Mouse (Mus musculus) WW6 (cell line): ENCODE measurements around the gene Spats2l.

Experiments used
- DNase-seq: peaks from one replicate; pipeline ENCODE4 v3.0.0-alpha.2; 2013; ENCODE audit warnings: low read depth, low spot score

The Spats2l gene

DNA sequence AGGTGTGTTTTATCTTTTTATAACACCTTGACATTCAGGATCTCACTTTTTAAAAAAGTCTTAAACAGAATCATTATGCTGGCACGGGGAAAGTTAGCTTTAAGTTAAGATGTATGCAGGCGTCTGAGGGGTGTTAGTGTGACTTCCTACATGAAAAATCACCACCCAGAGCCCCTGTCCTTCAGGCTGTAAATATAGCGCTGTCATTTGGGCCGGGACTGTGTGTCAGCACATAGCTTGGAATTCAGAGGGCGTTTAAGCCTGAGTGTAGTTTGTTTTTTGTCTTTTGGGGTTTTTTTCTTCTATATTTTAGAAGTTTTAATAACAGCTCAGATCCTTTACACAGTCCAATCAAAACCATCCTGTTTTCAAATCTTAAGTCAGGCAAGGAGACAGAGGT, 115.8 kb downstream of the Spats2l start:
- no peak for DNase-seq

DNA sequence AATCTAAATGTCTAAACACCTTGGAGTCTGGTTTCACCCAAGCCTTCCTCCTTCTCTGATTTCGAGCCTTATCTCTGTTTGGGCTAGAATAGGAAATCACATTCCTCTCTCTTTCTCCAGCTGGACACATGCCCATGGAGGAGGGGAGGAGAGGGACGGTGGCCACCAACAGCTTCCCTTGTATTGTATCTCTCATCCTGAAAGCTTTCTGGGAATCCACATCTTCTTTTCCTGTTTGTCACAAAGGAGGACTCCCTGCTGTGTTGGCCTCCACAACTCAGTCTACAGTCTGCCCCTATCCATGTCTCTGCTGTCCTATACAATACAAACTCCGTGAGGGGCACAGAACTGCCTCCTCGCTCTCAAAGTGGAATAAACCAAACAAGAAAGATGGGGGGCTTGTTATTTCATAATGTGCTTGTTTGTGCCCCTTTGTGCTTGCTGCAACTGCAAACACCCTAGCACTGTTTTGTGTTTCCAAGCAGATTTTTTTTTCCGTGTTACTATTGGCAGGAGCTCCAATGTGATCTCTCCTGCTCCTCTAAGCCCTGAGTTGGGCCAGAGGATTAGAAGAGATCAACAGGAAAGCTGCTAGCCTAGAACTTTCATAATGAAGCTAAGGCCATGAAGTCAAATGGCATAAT, 116.4 kb downstream of the Spats2l start:
- no peak for DNase-seq

DNA sequence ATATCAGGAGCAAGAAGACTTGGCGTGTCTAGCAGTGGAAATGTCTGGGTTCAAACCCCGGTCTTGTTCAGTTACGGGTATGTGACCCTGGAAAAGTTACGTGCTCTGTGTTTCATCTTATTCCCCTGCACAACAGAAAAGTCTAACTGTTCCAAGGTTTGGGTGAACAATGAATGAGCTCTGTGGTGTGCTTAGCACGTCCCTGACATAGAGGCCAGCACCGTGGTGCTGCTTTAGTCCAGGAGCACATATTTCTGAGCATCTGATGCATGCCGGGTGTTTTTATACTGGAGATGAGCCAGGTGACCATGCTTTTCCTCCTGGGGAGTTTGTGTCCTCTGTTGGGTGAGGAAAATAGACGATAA, 116.9 kb downstream of the Spats2l start:
- DNase-seq: no peak

DNA sequence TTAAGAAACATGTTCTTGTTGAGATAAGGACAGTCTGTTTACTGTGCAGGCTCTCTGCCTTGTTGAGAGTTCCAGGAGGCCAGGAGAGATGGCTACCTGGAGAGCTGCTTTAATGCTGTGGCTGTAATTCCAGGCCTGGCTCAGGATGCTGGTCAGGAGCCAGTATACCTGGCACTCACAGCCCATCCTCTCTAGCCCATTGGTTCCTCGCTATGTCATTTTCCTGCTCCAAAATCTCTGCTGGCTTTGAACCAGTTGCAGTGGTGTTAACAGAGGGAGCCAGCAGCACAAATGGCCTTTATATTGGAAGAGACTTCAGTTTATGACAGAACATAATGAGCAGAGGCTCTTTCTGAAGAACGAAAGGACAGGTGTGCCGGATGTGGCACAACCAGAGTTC, 127.5 kb downstream of the Spats2l start:
- DNase-seq: no peak

DNA sequence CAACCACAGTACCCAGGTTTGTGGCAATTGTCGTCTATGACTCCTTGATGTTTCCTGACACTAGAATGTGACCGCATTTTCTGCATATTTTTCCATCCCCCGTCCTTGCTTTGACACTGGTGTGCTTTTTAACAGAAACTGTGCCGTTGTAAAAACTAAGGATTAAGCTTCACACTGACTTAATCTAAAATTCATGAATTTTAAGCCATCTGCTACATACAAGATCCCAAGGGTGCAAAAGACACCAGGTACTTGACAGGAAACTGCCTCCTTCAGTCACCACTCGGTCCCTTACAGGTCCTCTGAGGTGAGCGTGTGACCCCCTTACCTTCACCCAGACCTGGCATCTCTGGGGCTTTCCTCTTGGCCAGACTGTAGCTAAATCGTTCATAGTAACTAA, 129.8 kb downstream of the Spats2l start:
- DNase-seq: no peak

DNA sequence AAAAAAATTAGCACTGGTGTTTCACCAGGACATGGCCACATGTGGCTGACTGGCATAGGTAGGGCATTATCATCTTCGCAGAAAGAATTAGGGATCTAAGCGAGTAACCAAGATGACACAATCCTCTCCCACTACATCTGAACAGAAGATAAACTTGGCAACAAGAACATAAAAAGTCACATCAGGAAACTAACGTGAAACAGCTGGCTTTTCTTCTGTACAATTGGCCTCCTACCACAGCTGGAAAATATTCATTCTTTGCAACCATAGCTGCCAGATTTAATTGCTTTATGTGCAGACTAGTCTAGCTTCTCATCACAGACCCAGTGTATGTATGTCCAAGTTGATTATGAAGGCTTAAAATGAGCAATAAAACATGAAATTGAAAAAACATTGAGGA, 131.9 kb downstream of the Spats2l start:
- DNase-seq: no peak

DNA sequence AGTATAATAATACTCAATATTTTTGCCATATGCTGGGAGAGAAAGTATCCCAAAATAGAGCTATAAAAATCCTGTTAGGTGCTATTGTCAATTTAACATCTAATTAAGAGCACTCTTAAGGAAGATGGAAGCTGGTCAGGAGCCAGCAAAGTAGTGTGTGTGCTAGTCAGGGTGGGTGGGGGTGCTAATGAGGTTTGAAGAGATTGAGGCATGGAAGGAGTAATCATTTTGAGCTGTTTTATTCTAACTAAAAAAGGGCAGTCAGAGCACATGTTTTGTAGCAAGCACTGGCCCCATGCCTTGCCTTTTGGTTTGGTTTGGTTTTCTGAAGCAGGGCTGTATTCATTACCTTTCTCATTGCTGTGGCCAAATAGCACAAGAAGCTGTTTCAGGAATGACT, 132.3 kb downstream of the Spats2l start:
- DNase-seq: no peak

DNA sequence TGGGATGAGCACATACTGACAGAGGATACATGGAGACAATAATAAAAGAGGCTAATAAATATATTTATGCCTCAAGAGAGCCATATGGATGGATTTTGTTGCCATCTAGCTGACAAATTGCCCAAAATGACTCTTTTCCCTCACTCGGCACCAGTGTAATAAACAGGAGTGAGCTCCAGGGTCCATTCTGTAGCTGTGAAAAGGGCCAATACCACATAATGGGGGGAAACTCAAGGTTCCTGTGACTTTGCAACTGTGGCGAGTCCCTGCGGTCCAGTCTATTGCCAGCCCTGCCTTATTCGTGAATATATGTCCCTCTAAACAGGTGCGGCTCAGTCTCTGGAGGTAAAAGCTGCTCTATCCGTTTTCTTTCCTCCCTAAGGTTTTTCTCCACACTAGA, 137.6 kb downstream of the Spats2l start:
- DNase-seq: no peak

DNA sequence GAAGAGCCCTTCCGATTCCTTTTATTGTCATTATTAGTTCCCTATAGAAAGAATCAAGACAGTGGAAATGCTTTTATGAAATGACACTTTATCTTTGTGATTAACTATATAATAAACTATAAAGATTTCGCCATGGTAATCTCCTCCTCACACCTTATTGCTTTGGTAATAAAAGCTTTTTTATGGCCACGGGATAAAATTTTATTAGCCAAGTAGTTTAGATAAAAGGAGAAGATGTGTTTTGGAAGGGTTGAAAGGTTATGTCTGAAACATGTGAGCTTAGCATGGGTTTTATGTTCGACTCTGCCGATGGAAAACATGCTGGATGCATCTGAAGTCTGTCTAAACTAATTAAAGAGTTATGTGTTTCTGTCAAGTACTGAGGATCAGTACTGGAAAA, 143.4 kb downstream of the Spats2l start:
- no peak for DNase-seq

DNA sequence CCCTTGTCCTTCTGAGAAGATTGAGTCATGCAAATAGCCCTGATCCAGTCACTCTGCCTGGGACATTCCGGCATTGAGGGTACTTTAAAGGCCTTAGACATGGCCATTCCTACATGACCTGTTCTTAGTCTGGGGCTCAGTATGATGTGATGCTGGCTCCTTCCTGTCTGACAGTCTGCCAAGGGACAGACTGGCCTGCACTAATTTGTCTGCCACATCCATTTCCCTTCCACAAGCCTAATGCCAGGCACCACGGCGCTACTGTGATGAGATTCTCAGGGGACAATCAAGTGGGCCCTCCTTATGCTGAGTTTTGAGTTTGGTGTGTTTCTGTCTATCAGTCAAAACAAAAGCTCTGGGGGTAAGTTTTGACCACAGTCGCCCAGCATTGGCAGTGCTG, 144.6 kb downstream of the Spats2l start:
- no peak for DNase-seq

DNA sequence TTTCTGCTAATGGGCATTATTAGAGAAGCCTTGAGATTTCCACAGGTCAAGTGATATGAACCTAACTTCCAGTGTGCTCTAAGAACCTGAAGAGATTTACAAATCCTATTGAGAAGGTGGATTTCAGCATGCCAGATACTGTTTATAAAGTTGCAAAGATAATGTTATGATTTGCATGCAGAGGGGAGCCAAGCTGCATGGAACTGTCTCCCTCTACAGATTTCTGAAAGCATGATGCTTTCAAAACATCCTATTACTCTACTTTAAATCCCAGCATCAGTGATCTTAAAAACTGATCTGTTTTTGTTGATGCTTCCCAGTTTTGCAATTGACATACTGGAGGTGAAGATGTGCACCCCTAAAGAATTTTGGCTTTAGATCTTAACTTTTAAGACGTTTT, 160.3 kb downstream of the Spats2l start:
- DNase-seq: no peak

DNA sequence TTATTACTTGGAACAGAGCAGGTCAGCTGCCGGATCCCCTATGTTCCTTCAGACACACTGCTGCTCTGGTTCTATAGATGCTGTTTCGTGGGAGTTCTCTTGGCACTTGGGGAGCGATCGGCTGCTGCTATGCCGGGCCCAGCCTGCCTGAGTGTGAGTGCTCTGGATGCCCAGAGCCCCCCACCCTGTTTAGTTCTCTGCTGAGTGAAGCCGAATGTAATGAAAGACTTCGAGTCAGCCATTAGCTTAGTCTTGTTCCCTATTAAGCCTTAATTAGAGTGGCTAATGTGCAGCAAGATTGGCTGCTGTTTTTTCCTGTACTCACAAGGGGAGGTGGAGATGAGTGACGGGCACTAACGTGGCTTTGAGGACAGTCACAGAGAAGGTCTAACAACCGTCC, 166.7 kb downstream of the Spats2l start:
- no peak for DNase-seq

DNA sequence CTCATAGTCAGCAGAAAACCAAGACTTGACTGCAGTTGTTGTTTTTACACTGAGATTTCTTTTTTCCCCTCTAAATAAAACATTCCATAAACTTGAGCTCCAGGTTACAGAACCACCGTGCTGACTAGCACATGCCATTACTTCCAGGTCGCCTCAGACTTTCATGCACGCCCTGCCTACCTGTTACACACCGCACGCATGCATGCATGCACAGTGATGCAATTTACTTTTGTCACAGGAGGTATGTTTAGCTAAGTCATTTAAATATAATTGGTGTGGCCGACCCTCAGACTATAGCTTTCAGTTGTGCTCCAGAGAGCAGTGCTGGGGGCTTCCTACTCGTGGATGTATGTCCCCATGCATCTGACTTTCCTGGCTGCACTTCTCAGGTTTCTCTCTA, 167.1 kb downstream of the Spats2l start:
- DNase-seq: no peak

DNA sequence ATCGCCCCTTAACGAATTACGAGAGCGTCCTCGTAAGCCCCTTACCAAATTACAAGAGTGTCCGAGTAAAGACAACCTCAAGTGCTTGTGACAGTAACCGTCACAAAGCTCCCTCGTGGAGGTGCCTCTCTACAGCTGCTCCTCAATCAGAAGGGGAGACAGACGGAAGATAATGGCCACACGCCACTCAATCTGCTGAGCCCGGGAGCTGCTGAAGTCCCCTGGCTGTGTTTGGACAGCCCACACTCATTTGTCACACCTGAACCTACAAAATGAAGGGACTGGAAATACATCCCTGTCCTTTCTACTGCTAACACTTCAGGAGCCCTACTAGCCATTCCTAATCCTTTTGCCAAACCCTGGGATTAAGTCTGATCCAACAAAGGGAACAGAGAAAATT, 167.8 kb downstream of the Spats2l start:
- no peak for DNase-seq

DNA sequence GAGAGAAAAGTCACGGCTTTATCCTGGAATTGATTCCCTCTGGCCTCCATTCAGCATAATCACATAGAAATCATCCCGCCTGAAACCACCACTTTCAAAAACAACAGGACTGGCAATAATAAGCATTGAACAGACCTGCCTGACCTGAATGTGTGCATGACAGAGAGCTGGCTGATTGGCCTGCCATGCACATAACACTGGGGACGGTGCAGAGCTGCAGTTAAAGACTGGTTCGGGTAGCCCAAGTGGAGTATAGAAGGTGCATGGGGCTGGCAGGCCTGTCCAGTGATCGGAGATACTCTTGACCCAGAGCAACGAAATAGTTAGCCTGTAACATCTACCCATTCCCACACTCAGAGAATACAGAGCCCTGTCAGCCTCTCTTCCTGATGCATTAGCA, 168.3 kb downstream of the Spats2l start:
- no peak for DNase-seq

DNA sequence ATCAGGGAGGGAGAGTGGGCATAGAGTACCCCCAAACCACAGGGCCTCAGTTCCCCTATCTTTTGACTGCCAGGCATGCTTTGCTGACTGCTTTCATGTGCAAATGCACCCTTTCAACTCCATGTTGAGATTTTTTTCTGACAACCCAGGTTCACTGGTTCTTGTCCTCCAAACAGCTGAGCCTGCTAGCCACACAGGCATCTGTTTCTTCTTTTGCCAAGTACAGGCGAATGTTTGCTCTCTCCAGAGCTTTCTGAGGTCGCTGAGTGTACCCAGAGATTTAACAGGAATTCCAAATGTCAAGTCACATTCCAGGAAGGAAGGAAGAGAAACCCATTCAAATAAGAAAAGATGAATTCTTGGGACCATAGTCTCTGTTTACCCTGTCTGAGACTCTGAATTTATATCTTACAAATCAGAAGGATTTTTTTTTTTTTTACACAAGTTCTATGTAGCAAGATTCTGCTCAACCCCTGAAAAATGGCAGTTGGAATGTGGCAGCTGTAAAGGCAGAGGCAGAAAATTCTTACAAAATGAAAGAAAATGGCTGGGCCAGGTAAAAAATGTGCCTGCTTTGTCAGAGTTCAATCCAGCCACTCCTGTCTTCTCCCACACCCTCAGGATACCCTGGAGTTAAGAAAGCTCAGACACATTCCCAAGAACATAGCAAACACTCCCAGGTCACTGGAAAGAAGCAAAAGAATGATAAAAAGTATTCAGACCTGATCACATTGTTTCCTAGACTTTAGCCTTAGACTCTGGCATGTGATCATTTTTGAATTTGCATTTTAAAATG, 173.8 kb downstream of the Spats2l start:
- DNase-seq: no peak

DNA sequence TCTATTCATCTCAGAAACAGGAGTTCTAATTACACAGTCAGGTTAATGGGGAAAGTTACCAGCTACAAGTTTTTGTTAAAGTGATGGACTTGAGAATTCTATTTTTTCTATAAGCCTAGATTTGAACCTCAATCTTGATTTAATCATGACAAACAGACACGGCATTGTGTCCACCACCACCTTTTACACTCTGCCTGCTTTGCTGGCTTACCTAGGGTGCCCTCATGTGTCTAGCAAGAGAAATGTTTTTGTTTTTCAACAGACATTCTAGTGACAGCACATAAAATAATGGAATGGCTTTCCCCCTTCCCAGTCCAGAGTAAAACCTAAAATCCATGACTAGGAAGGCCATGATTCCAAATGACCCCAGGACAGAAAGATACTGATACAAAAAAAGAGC, 175.2 kb downstream of the Spats2l start:
- no peak for DNase-seq

DNA sequence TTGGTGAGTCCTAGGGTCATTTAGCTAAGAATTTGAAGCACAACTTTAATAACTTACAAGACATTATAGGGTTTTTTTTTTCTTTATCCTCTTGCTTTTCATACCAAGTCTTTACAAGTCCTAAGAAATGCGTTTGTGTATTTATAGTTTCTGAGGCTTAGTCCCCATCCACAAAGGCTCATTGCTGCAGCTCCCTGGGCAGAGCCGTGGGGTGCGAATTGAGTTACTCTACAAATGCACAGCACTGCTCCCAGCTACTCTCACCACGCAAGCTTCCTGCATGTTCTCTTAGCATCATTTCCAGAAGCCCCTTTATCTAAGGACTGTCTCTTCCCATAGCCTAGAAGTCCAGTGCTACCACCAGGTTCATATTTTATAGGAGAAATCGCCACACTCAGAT, 175.8 kb downstream of the Spats2l start:
- no peak for DNase-seq

DNA sequence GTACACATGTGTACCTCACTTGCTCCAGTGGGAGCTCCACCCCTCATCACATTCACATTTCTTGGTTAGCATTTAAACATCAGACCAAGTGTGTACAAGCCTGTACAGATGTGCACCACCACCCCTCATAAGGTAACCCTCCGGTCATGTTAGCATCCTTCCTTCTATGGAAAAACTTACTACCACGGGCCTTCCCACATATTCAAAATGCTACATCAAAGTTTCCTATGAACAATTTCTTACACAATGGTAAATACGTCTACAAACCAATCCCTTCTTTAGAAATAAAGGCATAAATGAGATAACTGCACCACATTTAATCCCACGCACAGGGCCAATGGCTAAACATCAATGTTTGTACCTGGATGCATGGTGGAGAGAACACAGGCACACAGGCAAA, 178.5 kb downstream of the Spats2l start:
- DNase-seq: no peak

DNA sequence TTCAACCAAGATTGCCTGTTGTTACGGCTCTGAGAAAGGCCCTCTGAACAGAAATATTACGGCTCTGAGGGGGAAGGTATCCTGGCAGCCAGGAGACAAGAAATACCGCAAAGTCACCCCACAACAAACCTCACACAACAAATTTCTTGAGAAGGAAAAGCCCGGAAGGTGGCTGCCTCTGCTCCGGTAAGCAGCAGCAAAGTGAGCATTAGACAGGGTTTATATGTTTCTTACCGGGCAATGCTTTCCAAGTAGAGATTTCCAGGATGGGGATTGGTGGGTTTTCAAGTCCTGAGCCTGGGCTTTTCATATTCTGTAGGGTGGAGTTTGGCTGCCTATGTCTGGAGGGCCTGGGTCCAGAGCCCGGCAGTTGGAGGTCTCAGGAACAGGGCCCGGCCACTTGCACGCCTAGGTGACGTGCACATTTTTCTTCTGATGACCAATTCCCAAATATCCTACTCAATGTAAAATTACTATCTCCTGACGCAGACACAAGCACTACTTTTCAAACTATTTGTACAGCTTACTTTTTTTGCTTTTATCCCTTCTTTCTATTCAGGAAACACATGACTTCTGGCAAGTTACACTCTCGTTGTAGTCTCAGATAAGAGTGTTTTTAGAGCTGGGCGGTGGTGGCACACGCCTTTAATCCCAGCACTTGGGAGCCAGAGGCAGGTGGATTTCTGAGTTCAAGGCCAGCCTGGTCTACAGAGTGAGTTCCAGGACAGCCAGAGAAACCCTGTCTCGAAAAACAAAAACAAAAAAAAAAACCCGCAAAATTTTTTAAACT, 179.8 kb downstream of the Spats2l start:
- no peak for DNase-seq

DNA sequence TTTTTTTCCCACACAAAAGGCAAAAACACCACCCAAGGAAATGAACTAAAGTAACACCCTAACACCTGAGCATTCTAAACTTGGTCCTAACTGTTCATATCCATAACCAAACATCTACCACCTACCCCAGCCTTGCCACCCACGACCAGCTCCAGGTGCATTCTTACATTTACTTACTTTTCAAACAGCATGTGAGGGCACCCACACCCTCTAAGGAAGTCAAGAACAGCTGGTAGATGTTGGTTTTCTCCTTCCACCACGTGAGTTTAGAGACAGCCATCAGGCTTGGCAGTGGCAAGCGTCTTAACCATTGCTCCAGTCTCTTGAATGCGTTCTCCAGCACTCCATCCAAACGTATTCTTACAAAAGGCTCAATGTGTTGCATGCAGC, 180.4 kb downstream of the Spats2l start:
- DNase-seq: no peak

DNA sequence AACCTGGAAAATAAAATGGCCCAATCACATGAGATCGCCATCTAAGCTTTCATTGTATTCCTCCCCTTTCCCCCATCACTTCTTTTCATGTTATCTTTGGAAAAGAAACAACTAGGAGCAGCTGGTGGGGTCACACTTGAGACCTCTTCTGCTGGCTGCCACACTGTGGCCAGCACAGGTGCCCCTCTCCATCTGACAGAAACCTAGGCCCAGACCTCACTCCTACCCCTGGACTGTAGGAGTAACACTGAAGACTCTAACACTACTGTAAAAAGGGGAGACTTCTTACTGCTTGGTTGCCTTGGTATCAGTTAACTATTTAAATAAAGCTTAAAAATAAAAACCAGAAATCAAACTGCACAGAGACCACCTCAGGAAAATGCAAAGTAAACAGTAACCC, 181.8 kb downstream of the Spats2l start:
- no peak for DNase-seq
